Mouse (Mus musculus): ENCODE data around the gene Klhl26.

Klhl26 gene

GRCm38 (mm10) chr8:70447639-70448420, 28.9 kb downstream of the Klhl26 start:
- no peak for DNase-seq (ENCODE audit: low spot score in 2 of 2)

- DNase-seq (ENCODE audit: low spot score in 2 of 2) = no peak
Observed at GRCm38 (mm10) chr8:70445988-70446387, 30.8 kb downstream of the Klhl26 start.

- no peak for DNase-seq (ENCODE audit: low spot score in 2 of 2)
Observed at GRCm38 (mm10) chr8:70443326-70443725, 33.4 kb downstream of the Klhl26 start.

- DNase-seq (ENCODE audit: low spot score in 2 of 2) = no peak
Observed at GRCm38 (mm10) chr8:70441565-70441964, 35.2 kb downstream of the Klhl26 start.

GRCm38 (mm10) chr8:70440246-70440645, 36.5 kb downstream of the Klhl26 start:
- no peak for DNase-seq (ENCODE audit: low spot score in 2 of 2)

GRCm38 (mm10) chr8:70439848-70440179, 37.0 kb downstream of the Klhl26 start:
- no peak for DNase-seq (ENCODE audit: low spot score in 2 of 2)

GRCm38 (mm10) chr8:70439055-70439847, 37.5 kb downstream of the Klhl26 start, which contains the start of gene Crtc1:
Crtc1 (minus strand) TSS chr8:70439579.
- DNase-seq (ENCODE audit: low spot score in 2 of 2) = peak; percentile 98 to 99

GRCm38 (mm10) chr8:70438423-70438822, 38.3 kb downstream of the Klhl26 start:
- DNase-seq (ENCODE audit: low spot score in 2 of 2) = no peak

GRCm38 (mm10) chr8:70435156-70435555, 41.6 kb downstream of the Klhl26 start:
- no peak for DNase-seq (ENCODE audit: low spot score in 2 of 2)

GRCm38 (mm10) chr8:70432991-70433536, 43.7 kb downstream of the Klhl26 start:
- DNase-seq (ENCODE audit: low spot score in 2 of 2) = no peak

- no peak for DNase-seq (ENCODE audit: low spot score in 2 of 2)
Observed at GRCm38 (mm10) chr8:70431213-70431612, 45.6 kb downstream of the Klhl26 start.

GRCm38 (mm10) chr8:70426300-70426907, 50.4 kb downstream of the Klhl26 start:
- DNase-seq (ENCODE audit: low spot score in 2 of 2) = peak; percentile 25

GRCm38 (mm10) chr8:70422722-70423121, 54.0 kb downstream of the Klhl26 start:
- DNase-seq (ENCODE audit: low spot score in 2 of 2) = no peak

GRCm38 (mm10) chr8:70421349-70422104, 55.2 kb downstream of the Klhl26 start:
- DNase-seq (ENCODE audit: low spot score in 2 of 2) = peak; percentile 22 to 57

GRCm38 (mm10) chr8:70419879-70420643, 56.7 kb downstream of the Klhl26 start:
- no peak for DNase-seq (ENCODE audit: low spot score in 2 of 2)

- DNase-seq (ENCODE audit: low spot score in 2 of 2) = no peak
Observed at GRCm38 (mm10) chr8:70418954-70419353, 57.8 kb downstream of the Klhl26 start.

- DNase-seq (ENCODE audit: low spot score in 2 of 2) = no peak
Observed at GRCm38 (mm10) chr8:70417914-70418313, 58.9 kb downstream of the Klhl26 start.

- DNase-seq (ENCODE audit: low spot score in 2 of 2) = no peak
Observed at GRCm38 (mm10) chr8:70416941-70417340, 59.8 kb downstream of the Klhl26 start.

GRCm38 (mm10) chr8:70415540-70416451, 61.0 kb downstream of the Klhl26 start:
- peak in 1 of 2 experiments; percentile 33 for DNase-seq (ENCODE audit: low spot score in 2 of 2)

All from natural killer cell, adult 2 months (primary cell).